Mouse (Mus musculus): Measurements from ENCODE around the gene Ndufa4. TPM values are rescaled to one million over a fixed set of nuclear protein-coding genes. Genes with fewer than 3 reads are reported as not detected.

Ndufa4 gene
- 934 and 1,060 TPM in 2 replicates for polyA plus RNA-seq (2015; fragmentation: Nextera tagmentation; extraction: Ambion mirVana)

DNA sequence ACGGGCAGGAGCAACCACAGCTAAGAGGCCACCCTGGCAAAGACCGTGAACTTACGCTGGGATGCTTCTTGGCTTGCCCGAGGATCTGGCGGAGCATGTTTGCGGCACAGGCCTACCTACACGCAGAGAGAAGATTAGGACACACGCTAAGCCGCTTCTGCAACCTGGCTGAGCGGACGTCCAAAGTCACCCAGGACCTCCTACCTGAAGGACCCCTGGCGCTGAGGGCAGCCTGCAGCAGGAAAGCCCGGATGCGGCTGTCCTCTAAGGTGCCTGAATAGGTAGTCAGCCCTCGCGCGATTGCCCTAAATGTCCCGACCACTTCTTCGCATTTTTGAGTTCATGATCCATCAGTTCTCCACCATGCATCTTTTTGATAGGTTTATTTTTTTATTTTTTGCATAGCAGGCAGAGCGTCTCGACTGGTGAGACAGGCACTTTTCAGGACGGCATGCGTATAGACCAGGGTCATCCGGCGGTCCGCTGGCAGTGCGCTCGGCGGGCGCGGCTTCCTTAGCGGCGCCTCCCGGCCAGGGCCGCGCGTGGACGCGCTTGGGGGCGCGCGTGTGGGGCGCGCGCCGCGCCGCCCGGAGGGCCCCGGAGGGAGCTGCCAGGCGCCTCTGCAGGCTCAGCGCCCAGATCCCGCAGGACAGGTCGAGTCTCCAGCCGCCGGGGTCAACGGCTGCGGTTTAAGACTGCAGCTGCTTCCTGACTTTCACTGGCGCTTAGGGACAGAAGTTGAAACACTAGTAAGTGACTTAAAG is at the start of gene Ndufa4, which contains the start of gene Phf14:
Gene Ndufa4, minus strand, starts transcription at position 229 of the 764 bp plus-strand sequence.
Gene Phf14, plus strand, starts transcription at position 541 of the 764 bp plus-strand sequence.
- WGBS: under 1% methylated on average over 59 of the region's 59 CpGs
- Histone ChIP-seq H3K9ac (ENCODE audit: low read length) (peak within 1 kb of the TSS; percentile 91), H3K9me3 (replicated peaks; ENCODE audit: control insufficient read depth, low read length) (no peaks in the 10 kb centered on the region), H3K4me1 (ENCODE audit: control insufficient read depth, insufficient read depth, low read length) (peaks cover 15% of the 10 kb centered on the region; the same call in 1 of the 2 replicates), H3K4me3 (replicated peaks; ENCODE audit: low read length) (peak within 1 kb of the TSS; percentile 97), H3K27ac (ENCODE audit: low read length) (peak within 1 kb of the TSS; percentile 89), H3K36me3 (ENCODE audit: control insufficient read depth, insufficient read depth, low read length) (peaks cover 7% of the 10 kb centered on the region), H3K4me2 (ENCODE audit: low read depth, low read length) (peak within 1 kb of the TSS; percentile 80), H3K27me3 (ENCODE audit: control insufficient read depth, insufficient read depth, low read length) (no peaks in the 10 kb centered on the region)
- ATAC-seq (ENCODE audit: insufficient read depth, low FRiP score): peak; percentile 99

- Histone ChIP-seq H3K4me2 (ENCODE audit: low read depth, low read length) (no peak overlapping the region), H3K27me3 (ENCODE audit: control insufficient read depth, insufficient read depth, low read length) (no peaks in the 10 kb centered on the region), H3K9me3 (replicated peaks; ENCODE audit: control insufficient read depth, low read length) (no peaks in the 10 kb centered on the region), H3K27ac (ENCODE audit: low read length) (no peak overlapping the region), H3K4me1 (ENCODE audit: control insufficient read depth, insufficient read depth, low read length) (no peaks in the 10 kb centered on the region), H3K4me3 (replicated peaks; ENCODE audit: low read length) (no peak overlapping the region), H3K9ac (ENCODE audit: low read length) (no peak overlapping the region), H3K36me3 (ENCODE audit: control insufficient read depth, insufficient read depth, low read length) (peaks cover 4% of the 10 kb centered on the region; the same call in 1 of the 2 replicates)
- no peak for ATAC-seq (ENCODE audit: insufficient read depth, low FRiP score)
- WGBS: 88% methylated on average over 1 of the region's 1 CpGs
Observed at GRCm38 (mm10) chr6:11948100-11948499, 40.8 kb upstream of the Ndufa4 start.

GRCm38 (mm10) chr6:11942089-11942488 is 34.8 kb upstream of the Ndufa4 start:
- 91% methylated on average over 4 of the region's 4 CpGs for whole genome bisulfite sequencing
- no peaks in the 10 kb centered on the region for H3K27me3 ChIP-seq (ENCODE audit: control insufficient read depth, insufficient read depth, low read length)
- no peak overlapping the region for H3K9ac ChIP-seq (ENCODE audit: low read length)
- no peak overlapping the region for H3K4me2 ChIP-seq (ENCODE audit: low read depth, low read length)
- no peak overlapping the region for H3K4me3 ChIP-seq (replicated peaks; ENCODE audit: low read length)
- no peaks in the 10 kb centered on the region for H3K4me1 ChIP-seq (ENCODE audit: control insufficient read depth, insufficient read depth, low read length)
- peaks cover 6% of the 10 kb centered on the region; the same call in 1 of the 2 replicates for H3K36me3 ChIP-seq (ENCODE audit: control insufficient read depth, insufficient read depth, low read length)
- ATAC-seq (ENCODE audit: insufficient read depth, low FRiP score): no peak
- no peaks in the 10 kb centered on the region for H3K9me3 ChIP-seq (replicated peaks; ENCODE audit: control insufficient read depth, low read length)
- H3K27ac ChIP-seq (ENCODE audit: low read length): no peak overlapping the region

DNA sequence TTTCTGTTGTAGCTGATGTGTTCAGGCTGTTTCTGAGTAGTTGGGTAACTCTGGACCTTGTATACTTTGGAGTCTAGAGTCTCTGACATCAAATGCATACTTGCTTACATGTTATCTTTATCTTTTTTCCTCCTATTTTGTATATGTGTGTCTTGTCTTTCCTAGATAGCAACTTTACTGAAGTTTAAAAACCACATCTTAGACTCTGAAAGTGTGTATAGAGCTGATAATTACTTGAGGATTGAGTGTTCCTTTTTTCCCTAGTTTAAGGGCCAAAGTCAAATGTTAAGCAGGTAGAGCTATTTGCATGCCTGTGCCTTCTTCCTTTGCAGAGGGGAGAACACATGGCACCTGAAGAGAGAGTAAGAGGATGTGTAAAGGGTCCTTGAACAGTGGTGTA is 33.6 kb upstream of the Ndufa4 start:
- Histone ChIP-seq H3K9ac (ENCODE audit: low read length) (no peak overlapping the region), H3K27ac (ENCODE audit: low read length) (no peak overlapping the region), H3K4me1 (ENCODE audit: control insufficient read depth, insufficient read depth, low read length) (no peaks in the 10 kb centered on the region), H3K27me3 (ENCODE audit: control insufficient read depth, insufficient read depth, low read length) (no peaks in the 10 kb centered on the region), H3K36me3 (ENCODE audit: control insufficient read depth, insufficient read depth, low read length) (peaks cover 6% of the 10 kb centered on the region; the same call in 1 of the 2 replicates), H3K4me3 (replicated peaks; ENCODE audit: low read length) (no peak overlapping the region), H3K4me2 (ENCODE audit: low read depth, low read length) (no peak overlapping the region), H3K9me3 (replicated peaks; ENCODE audit: control insufficient read depth, low read length) (no peaks in the 10 kb centered on the region)
- ATAC-seq (ENCODE audit: insufficient read depth, low FRiP score): no peak

DNA sequence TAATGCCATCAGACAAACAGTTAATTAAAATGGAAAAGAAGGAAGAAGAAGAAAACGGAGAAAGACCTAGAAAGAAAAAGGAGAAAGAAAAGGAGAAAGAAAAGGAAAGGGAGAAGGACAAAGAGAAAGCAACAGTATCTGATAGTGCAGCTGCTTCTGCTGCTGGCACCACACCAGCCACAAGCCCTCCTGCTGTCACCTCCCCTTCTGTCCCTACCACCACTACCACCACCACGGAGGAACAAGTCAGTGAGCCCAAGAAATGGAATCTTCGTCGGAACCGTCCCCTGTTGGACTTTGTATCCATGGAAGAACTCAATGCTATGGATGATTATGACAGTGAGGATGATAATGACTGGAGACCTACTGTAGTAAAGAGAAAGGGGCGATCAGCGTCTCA is 26.1 kb upstream of the Ndufa4 start:
- H3K9ac ChIP-seq (ENCODE audit: low read length): no peak overlapping the region
- no peak overlapping the region for H3K27ac ChIP-seq (ENCODE audit: low read length)
- H3K9me3 ChIP-seq (replicated peaks; ENCODE audit: control insufficient read depth, low read length): no peaks in the 10 kb centered on the region
- no peak overlapping the region for H3K4me3 ChIP-seq (replicated peaks; ENCODE audit: low read length)
- no peaks in the 10 kb centered on the region for H3K4me1 ChIP-seq (ENCODE audit: control insufficient read depth, insufficient read depth, low read length)
- WGBS: 95% methylated on average over 7 of the region's 7 CpGs
- H3K27me3 ChIP-seq (ENCODE audit: control insufficient read depth, insufficient read depth, low read length): no peaks in the 10 kb centered on the region
- H3K4me2 ChIP-seq (ENCODE audit: low read depth, low read length): no peak overlapping the region
- no peak for ATAC-seq (ENCODE audit: insufficient read depth, low FRiP score)
- H3K36me3 ChIP-seq (ENCODE audit: control insufficient read depth, insufficient read depth, low read length): peaks cover 2% of the 10 kb centered on the region; the same call in 1 of the 2 replicates

GRCm38 (mm10) chr6:11927485-11927884 is 20.2 kb upstream of the Ndufa4 start:
- no peak for ATAC-seq (ENCODE audit: insufficient read depth, low FRiP score)
- WGBS: 70% methylated on average over 6 of the region's 6 CpGs
- H3K4me2 ChIP-seq (ENCODE audit: low read depth, low read length): peak overlapping the region; percentile 62
- peak overlapping the region; percentile 43; the same call in 1 of the 2 replicates for H3K9ac ChIP-seq (ENCODE audit: low read length)
- H3K4me3 ChIP-seq (replicated peaks; ENCODE audit: low read length): 0 out of 2 replicates have a peak overlapping the region, but pooled peaks have one; percentile 73
- no peaks in the 10 kb centered on the region for H3K9me3 ChIP-seq (replicated peaks; ENCODE audit: control insufficient read depth, low read length)
- H3K4me1 ChIP-seq (ENCODE audit: control insufficient read depth, insufficient read depth, low read length): peaks cover 8% of the 10 kb centered on the region
- peaks cover 6% of the 10 kb centered on the region; the same call in 1 of the 2 replicates for H3K36me3 ChIP-seq (ENCODE audit: control insufficient read depth, insufficient read depth, low read length)
- H3K27me3 ChIP-seq (ENCODE audit: control insufficient read depth, insufficient read depth, low read length): no peaks in the 10 kb centered on the region
- H3K27ac ChIP-seq (ENCODE audit: low read length): no peak overlapping the region

DNA sequence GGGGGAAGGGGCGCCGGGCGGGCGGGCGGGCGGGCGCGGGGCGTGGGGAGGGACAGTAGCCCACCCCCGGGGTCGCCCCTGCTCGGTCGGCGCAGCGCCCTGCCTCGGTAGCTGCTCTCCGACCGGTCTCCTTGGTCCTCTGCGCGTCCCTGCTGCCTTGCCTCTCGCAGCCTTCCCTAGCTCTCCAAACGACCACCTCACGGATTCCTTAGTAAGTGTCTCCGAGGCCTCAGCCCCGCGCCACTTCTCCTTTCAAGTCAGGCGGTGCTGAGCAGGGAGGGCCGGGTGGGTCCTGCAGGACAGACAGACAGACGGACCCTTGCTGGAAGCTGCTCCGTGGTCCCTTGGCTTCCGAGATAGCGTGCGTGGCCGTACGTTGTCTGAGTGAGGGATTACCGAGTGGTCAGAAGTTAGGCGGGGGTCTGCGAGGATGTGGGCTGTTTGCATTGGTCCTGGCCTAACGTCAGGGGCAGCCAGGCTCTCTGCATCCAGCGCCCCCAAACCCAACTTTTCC is 18.8 kb upstream of the Ndufa4 start:
- 0% methylated on average over 40 of the region's 40 CpGs for WGBS
- Histone ChIP-seq H3K9ac (ENCODE audit: low read length) (peak overlapping the region; percentile 100), H3K4me2 (ENCODE audit: low read depth, low read length) (peak overlapping the region; percentile 62), H3K27me3 (ENCODE audit: control insufficient read depth, insufficient read depth, low read length) (no peaks in the 10 kb centered on the region), H3K4me3 (replicated peaks; ENCODE audit: low read length) (peak overlapping the region; percentile 73), H3K27ac (ENCODE audit: low read length) (peak overlapping the region; percentile 95), H3K36me3 (ENCODE audit: control insufficient read depth, insufficient read depth, low read length) (peaks cover 6% of the 10 kb centered on the region; the same call in 1 of the 2 replicates), H3K9me3 (replicated peaks; ENCODE audit: control insufficient read depth, low read length) (no peaks in the 10 kb centered on the region), H3K4me1 (ENCODE audit: control insufficient read depth, insufficient read depth, low read length) (peaks cover 8% of the 10 kb centered on the region)
- peak; percentile 81 for ATAC-seq (ENCODE audit: insufficient read depth, low FRiP score)

DNA sequence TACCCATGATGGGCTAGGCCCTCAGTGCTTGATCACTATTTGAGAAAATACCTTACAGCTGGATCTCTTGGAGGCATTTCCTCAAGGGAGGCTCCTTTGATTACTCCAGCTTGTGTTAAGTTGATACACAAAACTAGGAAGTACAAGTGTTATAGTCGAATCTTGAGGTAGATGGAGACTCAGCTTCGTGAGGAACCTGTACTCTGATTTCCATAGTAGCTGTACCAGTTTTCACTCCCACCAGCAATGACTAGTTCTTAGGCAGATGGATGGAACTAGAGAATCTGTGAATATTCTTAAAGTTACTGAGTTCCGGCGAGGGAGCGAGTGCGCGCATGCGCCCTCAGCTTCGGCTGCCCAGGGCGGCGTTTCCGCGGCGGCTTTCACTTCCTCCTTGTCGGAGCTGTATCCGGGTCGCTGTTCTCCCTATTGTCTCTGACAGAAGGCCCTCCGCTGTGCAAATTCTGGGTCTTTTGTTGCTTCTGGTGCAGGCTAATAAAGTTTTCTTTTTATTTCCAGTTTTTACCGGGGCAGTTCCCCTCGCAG is 18.3 kb upstream of the Ndufa4 start:
- peak overlapping the region; percentile 73 for H3K4me3 ChIP-seq (replicated peaks; ENCODE audit: low read length)
- H3K36me3 ChIP-seq (ENCODE audit: control insufficient read depth, insufficient read depth, low read length): peaks cover 6% of the 10 kb centered on the region; the same call in 1 of the 2 replicates
- peak; percentile 97 for ATAC-seq (ENCODE audit: insufficient read depth, low FRiP score)
- WGBS: under 1% methylated on average over 20 of the region's 20 CpGs
- H3K27ac ChIP-seq (ENCODE audit: low read length): peak overlapping the region; percentile 95
- peak overlapping the region; percentile 100 for H3K9ac ChIP-seq (ENCODE audit: low read length)
- H3K27me3 ChIP-seq (ENCODE audit: control insufficient read depth, insufficient read depth, low read length): no peaks in the 10 kb centered on the region
- H3K4me1 ChIP-seq (ENCODE audit: control insufficient read depth, insufficient read depth, low read length): peaks cover 8% of the 10 kb centered on the region
- peak overlapping the region; percentile 62 for H3K4me2 ChIP-seq (ENCODE audit: low read depth, low read length)
- H3K9me3 ChIP-seq (replicated peaks; ENCODE audit: control insufficient read depth, low read length): no peaks in the 10 kb centered on the region

DNA sequence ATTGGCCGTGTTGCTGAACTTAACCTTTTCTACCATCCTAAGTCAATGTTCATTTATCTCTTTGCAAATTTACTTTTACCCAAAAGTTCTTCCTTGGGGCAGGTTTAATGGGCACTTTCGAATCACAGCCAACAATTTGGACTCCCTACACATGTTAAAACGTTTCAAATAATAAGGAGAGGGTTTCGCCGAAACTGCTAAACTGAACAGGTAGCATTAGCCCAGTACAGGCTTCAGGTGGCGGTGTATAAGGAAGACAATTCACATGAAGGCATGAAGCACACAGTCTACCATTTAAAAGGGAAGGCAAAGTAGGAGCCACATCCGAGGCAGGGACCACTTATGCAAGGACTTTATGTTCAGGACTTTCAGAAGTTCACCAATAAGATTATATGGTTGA is 873 bp upstream of the Ndufa4 start:
- Histone ChIP-seq H3K27me3 (ENCODE audit: control insufficient read depth, insufficient read depth, low read length) (no peaks in the 10 kb centered on the region), H3K9ac (ENCODE audit: low read length) (peak overlapping the region; percentile 91), H3K9me3 (replicated peaks; ENCODE audit: control insufficient read depth, low read length) (no peaks in the 10 kb centered on the region), H3K4me1 (ENCODE audit: control insufficient read depth, insufficient read depth, low read length) (peaks cover 15% of the 10 kb centered on the region; the same call in 1 of the 2 replicates), H3K27ac (ENCODE audit: low read length) (peak overlapping the region; percentile 89), H3K4me3 (replicated peaks; ENCODE audit: low read length) (peak overlapping the region; percentile 97), H3K4me2 (ENCODE audit: low read depth, low read length) (peak overlapping the region; percentile 80), H3K36me3 (ENCODE audit: control insufficient read depth, insufficient read depth, low read length) (peaks cover 3% of the 10 kb centered on the region; the same call in 1 of the 2 replicates)
- WGBS: 27% methylated on average over 7 of the region's 7 CpGs
- ATAC-seq (ENCODE audit: insufficient read depth, low FRiP score): no peak

Measured in stomach, embryonic 16.5 days (tissue).